Mouse (Mus musculus) heart, embryonic 14.5 days (tissue): ENCODE results near the gene Abhd13. TPM values are rescaled to one million over a fixed set of nuclear protein-coding genes. Genes with fewer than 3 reads are reported as not detected.

Source experiments
- ATAC-seq: fragments of 200-750 bp; cut with Nextera tagmentation; 2 replicates; pipeline ENCODE4 v1.8.0; 2017; ENCODE audit warnings: low read depth, moderate TSS enrichment; ENCODE audit not compliant: insufficient number of reproducible peaks, insufficient read depth, low FRiP score
- H3K27ac ChIP-seq, 2 experiments: fragments of 200-500 bp in 1 of 2; fragments of 300-500 bp in 1 of 2; sonication (generic) in 1 of 2; replicated peaks in 1 of 2; 2 replicates each; pipeline ENCODE4 v1.5.1; 2012 to 2014; ENCODE audit warnings: low read depth in 2 of 2, low read length in 2 of 2, control low read depth in 1 of 2, mild to moderate bottlenecking in 1 of 2, mixed read lengths in 1 of 2; ENCODE audit not compliant: control insufficient read depth in 1 of 2, insufficient read depth in 1 of 2
- H3K27me3 ChIP-seq: fragments of 300-500 bp; sonication (generic); 2 replicates; pipeline ENCODE4 v1.6.1; 2014; ENCODE audit warnings: mild to moderate bottlenecking, low read length, control low read depth; ENCODE audit not compliant: control insufficient read depth, insufficient read depth
- H3K36me3 ChIP-seq: fragments of 300-500 bp; sonication (generic); 2 replicates; pipeline ENCODE4 v1.6.1; 2014; ENCODE audit warnings: mild to moderate bottlenecking, control low read depth, low read length, mixed read lengths; ENCODE audit not compliant: control insufficient read depth, insufficient read depth
- H3K4me1 ChIP-seq, 2 experiments: fragments of 200-500 bp in 1 of 2; fragments of 300-500 bp in 1 of 2; sonication (generic) in 1 of 2; 2 replicates each; pipeline ENCODE4 v1.6.1; 2012 to 2014; ENCODE audit warnings: low read length in 2 of 2, control low read depth in 1 of 2, mixed read lengths in 1 of 2; ENCODE audit not compliant: control insufficient read depth in 2 of 2, insufficient read depth in 2 of 2
- H3K4me2 ChIP-seq: fragments of 300-500 bp; sonication (generic); 2 replicates; pipeline ENCODE4 v1.6.1; 2014; ENCODE audit warnings: mild to moderate bottlenecking, low read length
- H3K4me3 ChIP-seq, 2 experiments: fragments of 200-500 bp in 1 of 2; fragments of 300-500 bp in 1 of 2; sonication (generic) in 1 of 2; 2 replicates each; pipeline ENCODE4 v1.5.1; 2012 to 2014; ENCODE audit warnings: low read length in 2 of 2, mild to moderate bottlenecking in 2 of 2, control low read depth in 1 of 2, low read depth in 1 of 2, moderate library complexity in 1 of 2; ENCODE audit not compliant: control insufficient read depth in 1 of 2, insufficient read depth in 1 of 2
- H3K9ac ChIP-seq: fragments of 300-500 bp; sonication (generic); 2 replicates; pipeline ENCODE4 v1.6.1; 2014; ENCODE audit warnings: mild to moderate bottlenecking, low read length
- H3K9me3 ChIP-seq: fragments of 300-500 bp; sonication (generic); 2 replicates; pipeline ENCODE4 v1.6.1; 2016; ENCODE audit warnings: low read length, control low read depth; ENCODE audit not compliant: control insufficient read depth
- WGBS: fragments of 180-500 bp; shearing (Covaris S2); extraction: QIAGEN DNeasy Blood & Tissue Kit; methylation state at CpG from one replicate; pipeline ENCODE4 v1.1.7; 2014; 5-methylcytosine and 5-hydroxymethylcytosine counted together
- polyA plus RNA-seq: library from polyadenylated mRNA; unstranded; fragments of >200 nt; fragmentation: Nextera tagmentation; extraction: Ambion mirVana; gene quantifications from 2 replicates; pipeline ENCODE4 v1.2.1, GENCODE M21; 2014

Abhd13 gene
- polyA plus RNA-seq, 1 experiment from 2014 or later: 17.6 TPM

DNA sequence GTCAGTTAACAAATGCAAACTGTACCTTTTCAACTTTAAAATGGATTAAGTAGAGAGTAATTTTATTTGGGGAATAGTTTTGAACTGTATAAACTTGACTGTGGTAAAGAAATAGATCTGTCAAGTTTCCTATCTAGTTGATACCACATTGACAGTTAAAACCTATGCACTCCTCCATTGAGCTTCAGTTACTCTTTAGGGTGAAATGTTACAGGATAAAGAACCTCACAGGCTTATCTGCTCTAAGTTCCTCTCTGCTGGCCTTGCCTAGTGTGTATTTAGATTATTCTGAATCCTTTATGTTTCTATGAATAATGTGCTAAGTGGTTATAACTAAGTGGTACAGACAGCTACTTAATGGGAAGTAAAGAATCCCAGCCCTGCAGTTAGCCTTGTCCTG is 2.7 kb downstream of the Abhd13 start:
- Histone ChIP-seq H3K4me3 (no peak overlapping the region), H3K27me3 (no peaks in the 10 kb centered on the region), H3K4me2 (no peak overlapping the region), H3K27ac (no peak overlapping the region), H3K36me3 (peaks cover 19% of the 10 kb centered on the region), H3K9ac (no peak overlapping the region), H3K9me3 (no peaks in the 10 kb centered on the region), H3K4me1 (peaks cover 7 to 27% of the 10 kb centered on the region in 2 experiments)
- no peak for ATAC-seq

DNA sequence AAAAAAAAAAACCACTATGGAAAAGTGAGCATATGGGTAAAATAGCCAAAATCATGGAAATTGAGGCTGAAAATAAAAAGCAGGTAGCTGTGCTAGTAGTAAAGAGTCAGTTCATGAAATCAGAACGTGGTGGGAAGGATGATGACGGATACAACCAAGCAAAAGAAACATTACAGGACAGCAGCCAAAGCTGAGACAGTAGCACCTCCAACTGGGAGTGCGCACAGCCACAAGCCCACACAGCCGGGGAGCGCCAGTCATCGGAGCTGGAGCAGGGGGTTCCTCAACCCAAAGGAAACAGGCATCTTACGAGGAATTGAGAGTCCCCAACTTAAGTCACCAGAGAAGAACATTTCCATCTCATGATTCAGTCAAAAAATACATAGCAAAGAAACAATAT is 26.6 kb downstream of the Abhd13 start:
- Histone ChIP-seq H3K4me1 (peaks cover 5 to 8% of the 10 kb centered on the region in 2 experiments; a peak in 2 of 4 replicates), H3K27me3 (no peaks in the 10 kb centered on the region), H3K4me2 (no peak overlapping the region), H3K4me3 (no peak overlapping the region), H3K9me3 (no peaks in the 10 kb centered on the region), H3K9ac (no peak overlapping the region), H3K27ac (no peak overlapping the region), H3K36me3 (no peaks in the 10 kb centered on the region)
- ATAC-seq: no peak
- 72% methylated on average over 7 of the region's 7 CpGs for WGBS

DNA sequence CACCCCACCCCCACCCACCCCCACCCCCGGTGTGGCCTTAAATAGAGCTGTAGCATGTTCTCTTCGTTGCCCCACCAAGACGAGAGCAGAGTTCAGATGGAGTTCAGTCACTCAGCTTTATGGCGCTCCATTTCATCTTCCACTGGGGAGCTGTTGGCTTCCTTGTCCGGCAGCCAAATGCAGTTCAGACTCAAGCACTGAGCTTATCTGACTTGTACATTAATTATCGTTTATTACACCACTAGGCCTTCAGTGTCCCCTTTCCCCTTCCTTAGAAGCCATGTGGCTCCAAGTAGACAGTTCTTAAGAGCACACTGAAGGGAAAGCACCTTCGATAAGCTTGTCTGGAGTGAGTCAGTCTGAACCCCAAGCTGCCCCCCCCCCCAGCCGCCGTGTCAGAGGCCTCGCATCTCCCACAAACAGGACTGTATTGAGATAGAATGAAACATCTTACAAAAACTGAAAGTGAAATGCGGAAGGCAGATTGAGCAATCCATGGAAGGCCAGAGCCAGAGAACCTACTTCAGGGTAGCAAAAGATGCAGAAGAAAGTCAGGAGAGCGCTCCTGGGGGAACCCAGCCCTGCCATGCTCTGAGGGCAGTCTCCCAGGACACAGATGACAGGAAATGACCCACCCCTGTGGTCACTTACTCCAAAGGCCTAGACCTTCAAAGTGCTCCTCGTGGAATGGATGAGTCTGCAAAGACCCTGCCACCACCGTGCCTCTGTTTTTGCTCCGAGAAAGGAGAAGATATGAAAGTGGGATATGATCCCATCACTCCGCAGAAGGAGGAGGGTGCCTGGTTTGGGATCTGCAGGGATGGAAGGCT is 28.9 kb downstream of the Abhd13 start, which contains the start of gene Tnfsf13b:
Tnfsf13b (plus strand) TSS at position 312 of the 830 bp plus-strand sequence.
- Histone ChIP-seq H3K4me3 (peak within 1 kb of the TSS; percentile 45 to 49), H3K36me3 (no peaks in the 10 kb centered on the region), H3K9me3 (no peaks in the 10 kb centered on the region), H3K27me3 (no peaks in the 10 kb centered on the region), H3K9ac (peak within 1 kb of the TSS; percentile 58), H3K4me1 (peaks cover 5 to 8% of the 10 kb centered on the region in 2 experiments; a peak in 2 of 4 replicates), H3K4me2 (peak within 1 kb of the TSS; percentile 84), H3K27ac (no peak within 1 kb of the TSS)
- 61% methylated on average over 16 of the region's 16 CpGs for WGBS
- no peak for ATAC-seq

DNA sequence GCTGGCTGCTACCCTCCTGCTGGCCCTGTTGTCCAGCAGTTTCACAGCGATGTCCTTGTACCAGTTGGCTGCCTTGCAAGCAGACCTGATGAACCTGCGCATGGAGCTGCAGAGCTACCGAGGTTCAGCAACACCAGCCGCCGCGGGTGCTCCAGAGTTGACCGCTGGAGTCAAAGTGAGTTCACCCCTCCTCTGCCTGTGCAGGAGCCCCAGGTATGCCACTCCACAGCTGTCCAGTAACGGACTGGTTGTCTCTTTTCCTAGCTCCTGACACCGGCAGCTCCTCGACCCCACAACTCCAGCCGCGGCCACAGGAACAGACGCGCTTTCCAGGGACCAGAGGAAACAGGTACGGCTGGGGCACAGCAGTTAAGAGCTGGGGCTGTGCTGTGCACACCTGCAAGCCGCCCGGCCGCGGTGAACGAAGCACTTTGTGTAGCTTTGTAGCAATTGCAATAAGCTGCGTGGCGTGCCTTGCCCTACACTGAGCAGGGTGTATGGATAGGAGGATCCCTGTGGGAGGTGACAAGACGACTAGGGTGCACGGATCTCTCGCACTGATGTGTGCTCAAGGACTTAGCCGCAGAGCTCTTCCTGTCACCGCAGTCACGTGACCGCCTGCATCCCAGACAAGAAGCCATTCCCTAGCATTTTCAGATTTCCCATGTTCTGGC is 29.6 kb downstream of the Abhd13 start:
- Histone ChIP-seq H3K9me3 (no peaks in the 10 kb centered on the region), H3K4me3 (peak overlapping the region; percentile 45 to 49), H3K27me3 (no peaks in the 10 kb centered on the region), H3K4me1 (peaks cover 5 to 8% of the 10 kb centered on the region in 2 experiments; a peak in 2 of 4 replicates), H3K27ac (no peak overlapping the region), H3K4me2 (peak overlapping the region; percentile 84), H3K9ac (peak overlapping the region; percentile 58), H3K36me3 (no peaks in the 10 kb centered on the region)
- WGBS: 5% methylated on average over 29 of the region's 29 CpGs
- ATAC-seq: no peak

DNA sequence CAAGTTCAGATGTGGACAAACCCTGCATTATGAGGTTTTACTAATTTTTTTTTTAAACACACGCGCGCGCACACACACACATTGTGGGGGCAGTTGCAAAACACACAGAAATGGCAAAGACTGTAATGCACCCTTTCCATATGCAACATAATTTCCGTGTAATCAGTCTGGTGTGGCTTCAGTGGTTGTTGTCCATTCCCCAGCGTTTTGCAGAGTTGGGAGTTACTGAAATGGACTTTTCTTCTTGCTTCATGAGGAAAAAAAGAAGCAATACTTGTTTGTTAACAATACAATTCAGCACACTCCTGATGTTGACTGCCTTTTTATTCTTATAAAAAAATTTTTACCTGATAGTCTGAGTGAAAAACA is 30.1 kb downstream of the Abhd13 start:
- Histone ChIP-seq H3K27ac (no peak overlapping the region), H3K36me3 (no peaks in the 10 kb centered on the region), H3K9me3 (no peaks in the 10 kb centered on the region), H3K4me1 (peaks cover 5 to 8% of the 10 kb centered on the region in 2 experiments; a peak in 2 of 4 replicates), H3K4me3 (peak overlapping the region; percentile 45 to 49), H3K27me3 (no peaks in the 10 kb centered on the region), H3K9ac (no peak overlapping the region), H3K4me2 (peak overlapping the region; percentile 84)
- WGBS: 37% methylated on average over 6 of the region's 6 CpGs
- ATAC-seq: no peak

DNA sequence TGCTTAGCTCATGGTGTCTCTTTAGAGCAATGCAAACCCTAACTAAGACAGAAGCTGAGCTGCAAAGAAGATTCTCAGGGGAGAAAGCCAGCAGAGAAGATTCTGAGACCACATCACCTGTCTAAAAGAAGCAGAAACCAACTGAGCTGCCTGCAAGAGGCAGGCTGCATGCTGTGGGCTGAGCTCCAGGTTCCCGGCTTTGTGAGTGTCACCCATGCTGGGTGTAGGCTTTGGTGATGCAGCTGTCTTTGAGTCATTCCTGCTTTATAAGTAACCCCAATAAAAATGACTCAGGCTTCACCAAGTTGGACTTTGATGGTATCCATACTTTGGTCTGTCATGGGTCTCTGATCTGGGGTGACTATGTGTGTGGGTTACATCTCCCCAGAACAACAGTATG is 38.7 kb downstream of the Abhd13 start:
- Histone ChIP-seq H3K9ac (no peak overlapping the region), H3K27ac (no peak overlapping the region), H3K4me1 (no peaks in the 10 kb centered on the region), H3K9me3 (no peaks in the 10 kb centered on the region), H3K27me3 (no peaks in the 10 kb centered on the region), H3K4me3 (no peak overlapping the region), H3K36me3 (no peaks in the 10 kb centered on the region), H3K4me2 (no peak overlapping the region)
- no peak for ATAC-seq
- 59% methylated on average over 1 of the region's 1 CpGs for WGBS

DNA sequence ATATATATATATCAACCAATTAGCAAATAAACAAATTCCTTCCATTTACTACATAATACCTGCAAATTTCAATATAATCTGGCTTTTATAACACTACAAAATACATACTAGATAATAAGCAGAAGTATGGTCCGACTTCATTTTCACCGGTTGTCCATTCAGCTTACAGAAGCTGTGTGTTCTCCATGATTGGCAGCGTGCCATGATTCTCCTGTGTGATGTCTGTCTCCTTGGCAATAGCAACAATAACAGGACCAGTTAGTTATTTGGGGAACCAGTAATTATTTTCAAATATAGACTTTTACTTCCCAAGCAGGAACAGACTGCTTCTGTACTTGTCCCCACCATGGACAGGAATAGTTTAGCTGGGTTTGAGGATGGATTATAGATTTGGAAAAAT is 39.7 kb downstream of the Abhd13 start:
- no peaks in the 10 kb centered on the region for H3K27me3 ChIP-seq
- 34% methylated on average over 3 of the region's 3 CpGs for WGBS
- no peak overlapping the region for H3K27ac ChIP-seq
- H3K9me3 ChIP-seq: no peaks in the 10 kb centered on the region
- no peak overlapping the region for H3K9ac ChIP-seq
- no peak overlapping the region for H3K4me3 ChIP-seq
- no peak overlapping the region for H3K4me2 ChIP-seq
- no peaks in the 10 kb centered on the region for H3K36me3 ChIP-seq
- H3K4me1 ChIP-seq: no peaks in the 10 kb centered on the region
- no peak for ATAC-seq
